ENCODE assay signal across 25 mouse cellular contexts in the genomic region with DNA sequence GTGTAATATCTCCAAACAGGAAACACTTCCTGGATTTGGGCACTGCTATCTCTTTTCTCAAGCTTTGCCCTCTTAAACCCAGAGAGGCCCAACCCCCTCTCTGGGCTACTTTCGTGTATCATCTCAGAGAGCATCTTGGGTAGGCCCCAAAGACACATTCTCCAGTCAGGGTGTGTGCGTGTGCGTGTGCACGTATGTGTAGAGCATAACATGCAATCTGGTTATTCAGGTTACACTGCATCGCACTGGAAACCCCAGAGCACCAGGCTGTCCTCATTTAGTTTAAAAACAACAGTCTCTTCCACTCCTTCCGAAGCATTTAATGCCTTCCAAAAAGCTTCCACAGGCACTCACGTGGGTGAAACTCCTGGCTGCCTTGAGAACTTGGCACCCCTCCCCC. TPM values are rescaled to one million over a fixed set of nuclear protein-coding genes. Genes with fewer than 3 reads are reported as not detected.
DNase-seq lines count a peak whose midpoint lies in the region; ATAC-seq and TF ChIP-seq lines count a peak whose summit lies in the region.
"Had no signal": no experiment of that assay in that cellular context is flagged by ENCODE, and none has a peak within 500 bp of the region (broad histone marks: within the 10 kb centered on the region; RNA-seq: fewer than 3 reads in every experiment).

No protein-coding gene starts in this region.

- TF ChIP-seq POLR2A in lung, adult 2 months (IDR thresholded peaks at IDR 0.05; ENCODE audit: borderline replicate concordance, extremely low read depth, low read depth, low read length), result no peak

- no peak for DNase-seq in limb, embryonic 10.5 days (ENCODE audit: low spot score)
- DNase-seq in embryonic facial prominence, embryonic 14.5 days (ENCODE audit: low spot score), result peak; percentile 73
- DNase-seq in lung, adult 2 months, result no peak
- DNase-seq: adrenal gland, adult 8-10 months; adrenal gland, postnatal 25 days; cerebellum, adult 11-12 months; cerebellum, adult 9-10 months; cerebellum, postnatal 14 days; forebrain, postnatal 0 days; gastrocnemius, postnatal 10 days; gastrocnemius, postnatal 36 days; heart, adult 2 months; heart, postnatal 14 days; heart, postnatal 4 days had no signal

- H3K27ac ChIP-seq in limb, embryonic 15.5 days, result peak overlapping the region; percentile 50; the same call in 1 of the 2 replicates
- no peak overlapping the region for H3K27ac ChIP-seq in limb, embryonic 10.5 days
- H3K27ac ChIP-seq in embryonic facial prominence, embryonic 14.5 days (replicated peaks; ENCODE audit: low read depth, low read length), result 0 out of 2 replicates have a peak overlapping the region, but pooled peaks have one; percentile 13
- H3K27ac ChIP-seq in embryonic facial prominence, embryonic 15.5 days (replicated peaks), result peak overlapping the region; percentile 68
- H3K27ac ChIP-seq: embryonic facial prominence, embryonic 12.5 days; heart, adult 2 months; heart, embryonic 10.5 days; heart, embryonic 13.5 days; hindbrain, embryonic 14.5 days; hindbrain, postnatal 0 days had no signal

- H3K9me3 ChIP-seq in limb, embryonic 15.5 days, result no peaks in the 10 kb centered on the region
- no peaks in the 10 kb centered on the region for H3K9me3 ChIP-seq in limb, embryonic 10.5 days (replicated peaks)
- H3K9me3 ChIP-seq in embryonic facial prominence, embryonic 14.5 days (ENCODE audit: control insufficient read depth, low read length), result no peaks in the 10 kb centered on the region
- H3K9me3 ChIP-seq in embryonic facial prominence, embryonic 15.5 days (replicated peaks), result no peaks in the 10 kb centered on the region
- H3K9me3 ChIP-seq: embryonic facial prominence, embryonic 12.5 days; heart, embryonic 10.5 days; heart, embryonic 13.5 days had no signal

- H3K4me2 ChIP-seq in limb, embryonic 15.5 days, result no peak overlapping the region
- H3K4me2 ChIP-seq in embryonic facial prominence, embryonic 14.5 days (ENCODE audit: low read depth, low read length), result no peak overlapping the region
- no peak overlapping the region for H3K4me2 ChIP-seq in embryonic facial prominence, embryonic 15.5 days (replicated peaks)
- H3K4me2 ChIP-seq: embryonic facial prominence, embryonic 12.5 days; heart, embryonic 13.5 days; hindbrain, embryonic 14.5 days had no signal

- no peaks in the 10 kb centered on the region for H3K4me1 ChIP-seq in limb, embryonic 15.5 days
- no peaks in the 10 kb centered on the region for H3K4me1 ChIP-seq in limb, embryonic 10.5 days
- no peaks in the 10 kb centered on the region for H3K4me1 ChIP-seq in embryonic facial prominence, embryonic 14.5 days (ENCODE audit: control insufficient read depth, insufficient read depth, low read length)
- no peaks in the 10 kb centered on the region for H3K4me1 ChIP-seq in embryonic facial prominence, embryonic 15.5 days
- H3K4me1 ChIP-seq in lung, adult 2 months (ENCODE audit: control insufficient read depth, insufficient read depth, low read length), result no peaks in the 10 kb centered on the region
- H3K4me1 ChIP-seq: embryonic facial prominence, embryonic 12.5 days; heart, embryonic 10.5 days; heart, embryonic 13.5 days had no signal

- H3K9ac ChIP-seq in limb, embryonic 15.5 days, result no peak overlapping the region
- H3K9ac ChIP-seq in embryonic facial prominence, embryonic 14.5 days (ENCODE audit: low read depth, low read length), result no peak overlapping the region
- H3K9ac ChIP-seq in embryonic facial prominence, embryonic 15.5 days, result no peak overlapping the region
- H3K9ac ChIP-seq: embryonic facial prominence, embryonic 12.5 days; forebrain, postnatal 0 days; heart, embryonic 13.5 days; hindbrain, embryonic 14.5 days had no signal

- no peaks in the 10 kb centered on the region for H3K36me3 ChIP-seq in limb, embryonic 15.5 days
- H3K36me3 ChIP-seq in limb, embryonic 10.5 days, result no peaks in the 10 kb centered on the region
- H3K36me3 ChIP-seq in embryonic facial prominence, embryonic 14.5 days (ENCODE audit: control insufficient read depth, insufficient read depth, low read length), result no peaks in the 10 kb centered on the region
- no peaks in the 10 kb centered on the region for H3K36me3 ChIP-seq in embryonic facial prominence, embryonic 15.5 days
- H3K36me3 ChIP-seq: embryonic facial prominence, embryonic 12.5 days; heart, embryonic 10.5 days; heart, embryonic 13.5 days had no signal

- H3K4me3 ChIP-seq in limb, embryonic 15.5 days, result no peak overlapping the region
- no peak overlapping the region for H3K4me3 ChIP-seq in limb, embryonic 10.5 days
- H3K4me3 ChIP-seq in embryonic facial prominence, embryonic 14.5 days (ENCODE audit: low read depth, low read length), result no peak overlapping the region
- H3K4me3 ChIP-seq in embryonic facial prominence, embryonic 15.5 days (replicated peaks), result no peak overlapping the region
- H3K4me3 ChIP-seq in lung, adult 2 months (replicated peaks; ENCODE audit: extremely low read depth, low read depth, low read length), result no peak overlapping the region
- H3K4me3 ChIP-seq: embryonic facial prominence, embryonic 12.5 days; heart, adult 2 months; heart, embryonic 10.5 days; heart, embryonic 13.5 days had no signal

- H3K27me3 ChIP-seq in limb, embryonic 15.5 days, result no peaks in the 10 kb centered on the region
- H3K27me3 ChIP-seq in limb, embryonic 10.5 days (ENCODE audit: low read depth, poor library complexity, severe bottlenecking), result no peaks in the 10 kb centered on the region
- no peaks in the 10 kb centered on the region for H3K27me3 ChIP-seq in embryonic facial prominence, embryonic 14.5 days (replicated peaks; ENCODE audit: control insufficient read depth, insufficient read depth, low read length)
- no peaks in the 10 kb centered on the region for H3K27me3 ChIP-seq in embryonic facial prominence, embryonic 15.5 days
- H3K27me3 ChIP-seq: embryonic facial prominence, embryonic 12.5 days; heart, embryonic 13.5 days had no signal

- peak; percentile 48; the same call in 1 of the 2 replicates for ATAC-seq in limb, embryonic 15.5 days (ENCODE audit: insufficient number of reproducible peaks, low FRiP score, low TSS enrichment, low read depth)
- no peak; the same call in 1 of the 2 replicates for ATAC-seq in embryonic facial prominence, embryonic 14.5 days (ENCODE audit: low read depth)
- ATAC-seq in embryonic facial prominence, embryonic 15.5 days (ENCODE audit: insufficient number of reproducible peaks, low FRiP score, low TSS enrichment, low read depth), result 0 out of 2 replicates have a peak, but pooled peaks have one; percentile 34
- ATAC-seq in activated CD4-positive, CD25-positive, alpha-beta regulatory T cell, adult 4 months, result no peak
- ATAC-seq: CD4-positive, CD25-positive, alpha-beta regulatory T cell, adult 4 months; forebrain, embryonic 14.5 days; forebrain, postnatal 0 days; hindbrain, postnatal 0 days; inflammation-experienced regulatory T-cells, adult 6 months had no signal

- 66% methylated on average over 7 of the region's 7 CpGs for WGBS in limb, embryonic 15.5 days
- WGBS in limb, embryonic 10.5 days, result 85% methylated on average over 7 of the region's 7 CpGs
- WGBS in embryonic facial prominence, embryonic 14.5 days, result 69% methylated on average over 7 of the region's 7 CpGs
- 60% methylated on average over 7 of the region's 7 CpGs for WGBS in embryonic facial prominence, embryonic 15.5 days
- WGBS in lung, adult 2 months, result 76% methylated on average over 7 of the region's 7 CpGs

- no peak for TF ChIP-seq CTCF in lung, adult 2 months (IDR thresholded peaks at IDR 0.05; ENCODE audit: insufficient read depth, low read length)

RNA-seq across cellular contexts. Expression of a gene that starts 35.9 kb away (rescaled TPM):
- polyA plus RNA-seq in limb, embryonic 15.5 days (2015; fragmentation: Nextera tagmentation; extraction: Ambion mirVana), result 46.1 and 46.9 TPM in 2 replicates
- 0.46 and 0.78 TPM in 2 replicates for polyA plus RNA-seq in limb, embryonic 10.5 days (2016; fragmentation: Nextera tagmentation; extraction: Ambion mirVana)
- polyA plus RNA-seq in embryonic facial prominence, embryonic 14.5 days (2014; fragmentation: Nextera tagmentation; extraction: Ambion mirVana), result 24.4 and 27.5 TPM in 2 replicates
- 43.0 and 45.2 TPM in 2 replicates for polyA plus RNA-seq in embryonic facial prominence, embryonic 15.5 days (2015; fragmentation: Nextera tagmentation; extraction: Ambion mirVana)
- 140 and 188 TPM in 2 replicates for polyA plus RNA-seq in lung, adult 2 months (2012; rRNA removed)
- under 1 TPM; 0.31 to 0.36 TPM for polyA plus RNA-seq in activated CD4-positive, CD25-positive, alpha-beta regulatory T cell, adult 4 months (2017; shearing (Covaris generic))

Comparison
In these comparisons a context has a peak if more than half of its experiments do, and no peak if none do; other contexts are left out.
1. ATAC-seq: peak in limb, embryonic 15.5 days (single experiment) and embryonic facial prominence, embryonic 15.5 days (single experiment); none in embryonic facial prominence, embryonic 14.5 days (single experiment) and activated CD4-positive, CD25-positive, alpha-beta regulatory T cell, adult 4 months (single experiment).
2. RNA of a gene that starts 35.9 kb away (polyA plus RNA-seq): 140 to 188 TPM in lung, adult 2 months, 46.1 to 46.9 TPM in limb, embryonic 15.5 days, 43.0 to 45.2 TPM in embryonic facial prominence, embryonic 15.5 days and 24.4 to 27.5 TPM in embryonic facial prominence, embryonic 14.5 days; 0.46 to 0.78 TPM in limb, embryonic 10.5 days and 0.31 to 0.36 TPM in activated CD4-positive, CD25-positive, alpha-beta regulatory T cell, adult 4 months; every median in the first group is over 10 times any median in the second.